Mouse (Mus musculus): Measurements from ENCODE around the gene Cmtr1. TPM values are rescaled to one million over a fixed set of nuclear protein-coding genes. Genes with fewer than 3 reads are reported as not detected.

Cmtr1 gene
- 4.8 and 5.0 TPM in 2 replicates for polyA plus RNA-seq (2012; rRNA removed)

GRCm38 (mm10) chr17:29660076-29660761 is at the start of gene Cmtr1:
Gene Cmtr1 (plus strand): TSS chr17:29660595.

GRCm38 (mm10) chr17:29614115-29615023 is 46.0 kb upstream of the Cmtr1 start, which contains the start of the genes Rnf8 and Gm28043:
Gene Rnf8 (plus strand): TSS chr17:29614790.
Gene Gm28043 (plus strand): TSS chr17:29614876.

GRCm38 (mm10) chr17:29716732-29717445 is 56.5 kb downstream of the Cmtr1 start, which contains the start of gene Ccdc167:
Gene Ccdc167 (minus strand): TSS chr17:29717044.

Other genes starting within 250 kb of the Cmtr1 start
- gene Pim1, start 169.8 kb upstream of the Cmtr1 start, polyA plus RNA-seq (2012; rRNA removed), result 18.1 and 45.7 TPM in 2 replicates
- gene Gm17657, start 111.0 kb upstream of the Cmtr1 start, polyA plus RNA-seq (2012; rRNA removed), result 0.30 TPM in 1 of 2 replicates, not detected in the other
- 11.8 and 12.8 TPM in 2 replicates for gene Tbc1d22b, start 110.8 kb upstream of the Cmtr1 start, polyA plus RNA-seq (2012; rRNA removed)
- 0.16 TPM in 1 of 2 replicates, not detected in the other for gene Tmem217, start 108.2 kb upstream of the Cmtr1 start, polyA plus RNA-seq (2012; rRNA removed)
- gene Rnf8, start 45.8 kb upstream of the Cmtr1 start, polyA plus RNA-seq (2012; rRNA removed), result 8.6 and 8.9 TPM in 2 replicates
- 0.03 and 0.08 TPM in 2 replicates for gene Gm28043, start 45.7 kb upstream of the Cmtr1 start, polyA plus RNA-seq (2012; rRNA removed)
- 1.5 and 2.3 TPM in 2 replicates for gene Ccdc167, start 56.4 kb downstream of the Cmtr1 start, polyA plus RNA-seq (2012; rRNA removed)

Measured in stomach, adult 2 months (tissue).